Mouse (Mus musculus) heart, embryonic 11.5 days (tissue): Measurements from ENCODE around the gene Zmiz2. TPM values are rescaled to one million over a fixed set of nuclear protein-coding genes. Genes with fewer than 3 reads are reported as not detected.

Experiments used
- ATAC-seq: fragments of 200-750 bp; cut with Nextera tagmentation; replicated peaks from 2 replicates; pipeline ENCODE4 v1.8.0; 2017; ENCODE audit warnings: moderate library complexity; ENCODE audit not compliant: insufficient number of reproducible peaks, low FRiP score, low TSS enrichment
- H3K27ac ChIP-seq: fragments of 300-500 bp; sonication (generic); 2 replicates; pipeline ENCODE4 v1.5.1; 2014; ENCODE audit warnings: mild to moderate bottlenecking, low read depth, low read length
- H3K27me3 ChIP-seq: fragments of 300-500 bp; sonication (generic); 2 replicates; pipeline ENCODE4 v1.6.1; 2014; ENCODE audit warnings: mild to moderate bottlenecking, low read length, mixed read lengths; ENCODE audit not compliant: control insufficient read depth, insufficient read depth
- H3K36me3 ChIP-seq: fragments of 300-500 bp; sonication (generic); 2 replicates; pipeline ENCODE4 v1.6.1; 2014; ENCODE audit warnings: mild to moderate bottlenecking, low read length, moderate library complexity, mixed read lengths; ENCODE audit not compliant: control insufficient read depth, insufficient read depth
- H3K4me1 ChIP-seq: fragments of 300-500 bp; sonication (generic); 2 replicates; pipeline ENCODE4 v1.6.1; 2014; ENCODE audit warnings: low read length; ENCODE audit not compliant: control insufficient read depth, insufficient read depth
- H3K4me2 ChIP-seq: fragments of 300-500 bp; sonication (generic); 2 replicates; pipeline ENCODE4 v1.6.1; 2014; ENCODE audit warnings: mild to moderate bottlenecking, moderate library complexity
- H3K4me3 ChIP-seq: fragments of 300-500 bp; sonication (generic); 2 replicates; pipeline ENCODE4 v1.5.1; 2014; ENCODE audit warnings: low read depth, low read length
- H3K9ac ChIP-seq: fragments of 300-500 bp; sonication (generic); 2 replicates; pipeline ENCODE4 v1.6.1; 2014; ENCODE audit warnings: mild to moderate bottlenecking, low read depth, low read length, moderate library complexity
- H3K9me3 ChIP-seq: fragments of 300-500 bp; sonication (generic); replicated peaks from 2 replicates; pipeline ENCODE4 v1.6.1; 2016; ENCODE audit warnings: low read length; ENCODE audit not compliant: control insufficient read depth
- WGBS: fragments of 180-500 bp; shearing (Covaris S2); extraction: QIAGEN DNeasy Blood & Tissue Kit; methylation state at CpG from one replicate; pipeline ENCODE4 v1.1.7; 2014; ENCODE audit not compliant: insufficient replicate concordance; 5-methylcytosine and 5-hydroxymethylcytosine counted together
- polyA plus RNA-seq: library from polyadenylated mRNA; unstranded; fragments of >200 nt; fragmentation: Nextera tagmentation; extraction: Ambion mirVana; gene quantifications from 2 replicates; pipeline ENCODE4 v1.2.1, GENCODE M21; 2014

Gene Zmiz2
- 6.8 and 7.9 TPM in 2 replicates for polyA plus RNA-seq

- H3K36me3 ChIP-seq, result peaks cover under 1% of the 10 kb centered on the region; the same call in 1 of the 2 replicates
- H3K4me1 ChIP-seq, result peaks cover 7% of the 10 kb centered on the region; the same call in 1 of the 2 replicates
- H3K27ac ChIP-seq, result peak within 1 kb of the TSS; percentile 93
- peak; percentile 99 for ATAC-seq
- H3K4me2 ChIP-seq, result peak within 1 kb of the TSS; percentile 69
- 8% methylated on average over 41 of the region's 60 CpGs for WGBS
- peak within 1 kb of the TSS; percentile 89 for H3K9ac ChIP-seq
- H3K9me3 ChIP-seq, result no peaks in the 10 kb centered on the region
- no peaks in the 10 kb centered on the region for H3K27me3 ChIP-seq
- peak within 1 kb of the TSS; percentile 67 for H3K4me3 ChIP-seq
Measured at GRCm38 (mm10) chr11:6388726-6389413, at the start of gene Zmiz2. Zmiz2 (plus strand) TSS chr11:6389074.

DNA sequence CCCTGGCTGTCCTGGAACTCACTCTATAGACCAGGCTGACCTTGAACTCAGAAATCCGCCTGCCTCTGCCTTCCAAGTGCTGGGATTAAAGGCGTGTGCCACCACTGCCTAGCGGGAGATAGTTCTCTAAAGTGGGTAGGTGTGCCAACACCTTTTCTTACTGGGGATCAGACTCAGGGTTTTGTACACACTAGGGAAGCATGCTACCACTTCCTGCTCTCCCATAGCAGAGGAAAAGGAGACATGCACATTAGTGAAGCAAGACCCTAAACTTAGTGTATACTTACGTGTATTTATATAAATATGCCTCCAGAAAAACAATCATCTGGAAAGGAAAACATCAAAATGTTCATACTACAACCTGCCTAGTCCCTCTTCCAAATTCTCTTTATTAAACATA lies 42.9 kb upstream of the Zmiz2 start:
- Histone ChIP-seq H3K36me3 (peaks cover 72% of the 10 kb centered on the region), H3K27ac (no peak overlapping the region), H3K27me3 (no peaks in the 10 kb centered on the region), H3K9me3 (no peaks in the 10 kb centered on the region), H3K9ac (no peak overlapping the region), H3K4me1 (no peaks in the 10 kb centered on the region), H3K4me3 (no peak overlapping the region), H3K4me2 (no peak overlapping the region)
- WGBS, result 91% methylated on average over 4 of the region's 4 CpGs
- ATAC-seq, result no peak

DNA sequence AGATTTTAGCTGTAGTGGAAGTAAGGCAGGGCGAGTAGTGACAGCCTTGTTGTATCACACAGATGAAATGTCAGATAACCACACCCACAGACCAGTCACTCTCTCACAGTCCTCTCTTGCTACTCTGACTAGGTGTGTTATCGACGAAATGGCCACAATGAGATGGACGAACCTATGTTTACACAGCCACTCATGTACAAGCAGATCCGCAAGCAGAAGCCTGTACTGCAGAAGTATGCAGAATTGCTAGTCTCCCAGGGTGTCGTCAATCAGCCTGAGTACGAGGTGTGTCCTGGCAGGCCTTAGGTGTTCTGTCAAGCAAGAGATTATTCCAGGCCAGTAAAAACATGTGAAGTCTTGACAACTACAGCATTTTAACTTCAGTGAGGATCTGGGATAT lies 41.9 kb upstream of the Zmiz2 start:
- ATAC-seq, result no peak
- H3K27me3 ChIP-seq, result no peaks in the 10 kb centered on the region
- no peaks in the 10 kb centered on the region for H3K9me3 ChIP-seq
- H3K27ac ChIP-seq, result no peak overlapping the region
- WGBS, result 89% methylated on average over 7 of the region's 7 CpGs
- peaks cover 73% of the 10 kb centered on the region for H3K36me3 ChIP-seq
- H3K4me1 ChIP-seq, result no peaks in the 10 kb centered on the region
- no peak overlapping the region for H3K4me3 ChIP-seq
- H3K4me2 ChIP-seq, result no peak overlapping the region
- no peak overlapping the region for H3K9ac ChIP-seq

DNA sequence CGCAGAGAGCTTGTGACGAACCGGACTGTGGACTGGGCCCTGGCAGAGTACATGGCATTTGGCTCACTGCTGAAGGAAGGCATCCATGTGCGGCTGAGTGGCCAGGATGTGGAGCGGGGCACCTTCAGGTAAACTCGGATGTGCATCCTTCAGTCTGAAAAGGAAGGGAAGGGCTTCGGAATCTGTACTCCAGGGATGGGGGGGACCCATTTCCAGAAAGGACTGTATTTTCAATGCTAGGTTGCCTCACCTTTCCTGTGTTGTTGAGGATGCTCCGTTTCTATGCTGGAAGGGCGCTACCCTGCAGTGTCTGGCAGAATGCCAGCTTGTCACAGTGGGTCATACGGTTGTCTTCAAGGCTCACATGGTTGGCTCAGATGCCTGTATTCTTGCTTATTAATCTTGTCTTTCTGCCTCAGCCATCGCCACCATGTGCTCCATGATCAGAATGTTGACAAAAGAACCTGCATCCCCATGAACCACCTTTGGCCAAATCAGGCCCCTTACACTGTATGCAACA lies 40.1 kb upstream of the Zmiz2 start:
- H3K27me3 ChIP-seq, result no peaks in the 10 kb centered on the region
- H3K4me1 ChIP-seq, result no peaks in the 10 kb centered on the region
- 96% methylated on average over 11 of the region's 11 CpGs for WGBS
- H3K36me3 ChIP-seq, result peaks cover 72% of the 10 kb centered on the region
- no peaks in the 10 kb centered on the region for H3K9me3 ChIP-seq
- H3K4me2 ChIP-seq, result no peak overlapping the region
- no peak for ATAC-seq
- no peak overlapping the region for H3K27ac ChIP-seq
- no peak overlapping the region for H3K9ac ChIP-seq
- no peak overlapping the region for H3K4me3 ChIP-seq

GRCm38 (mm10) chr11:6349586-6349985 lies 39.3 kb upstream of the Zmiz2 start:
- Histone ChIP-seq H3K4me2 (no peak overlapping the region), H3K9me3 (no peaks in the 10 kb centered on the region), H3K4me1 (no peaks in the 10 kb centered on the region), H3K36me3 (peaks cover 70% of the 10 kb centered on the region), H3K4me3 (no peak overlapping the region), H3K27me3 (no peaks in the 10 kb centered on the region), H3K27ac (no peak overlapping the region), H3K9ac (no peak overlapping the region)
- ATAC-seq, result no peak
- WGBS, result 96% methylated on average over 5 of the region's 5 CpGs

DNA sequence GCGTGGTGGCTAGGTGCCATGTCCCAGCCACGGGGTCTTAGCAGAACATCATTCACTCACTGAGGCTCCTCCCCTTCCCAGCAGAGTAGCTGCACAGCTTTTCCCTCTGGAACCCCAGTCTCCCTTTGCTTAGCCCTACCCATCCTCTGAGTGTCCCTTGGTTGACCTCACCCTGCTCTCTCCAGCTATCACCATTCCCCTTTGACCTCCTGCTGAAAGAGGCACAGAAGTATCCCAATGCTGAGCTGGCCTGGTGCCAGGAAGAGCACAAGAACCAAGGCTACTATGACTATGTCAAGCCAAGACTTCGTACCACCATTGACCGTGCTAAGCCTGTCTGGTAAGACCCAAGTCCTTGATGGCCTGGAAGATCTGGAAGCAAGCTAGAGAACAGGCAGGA lies 33.8 kb upstream of the Zmiz2 start:
- Histone ChIP-seq H3K4me3 (no peak overlapping the region), H3K27me3 (no peaks in the 10 kb centered on the region), H3K9ac (no peak overlapping the region), H3K4me2 (no peak overlapping the region), H3K27ac (no peak overlapping the region), H3K36me3 (peaks cover 52% of the 10 kb centered on the region), H3K4me1 (no peaks in the 10 kb centered on the region), H3K9me3 (no peaks in the 10 kb centered on the region)
- no peak for ATAC-seq
- WGBS, result 80% methylated on average over 4 of the region's 4 CpGs

DNA sequence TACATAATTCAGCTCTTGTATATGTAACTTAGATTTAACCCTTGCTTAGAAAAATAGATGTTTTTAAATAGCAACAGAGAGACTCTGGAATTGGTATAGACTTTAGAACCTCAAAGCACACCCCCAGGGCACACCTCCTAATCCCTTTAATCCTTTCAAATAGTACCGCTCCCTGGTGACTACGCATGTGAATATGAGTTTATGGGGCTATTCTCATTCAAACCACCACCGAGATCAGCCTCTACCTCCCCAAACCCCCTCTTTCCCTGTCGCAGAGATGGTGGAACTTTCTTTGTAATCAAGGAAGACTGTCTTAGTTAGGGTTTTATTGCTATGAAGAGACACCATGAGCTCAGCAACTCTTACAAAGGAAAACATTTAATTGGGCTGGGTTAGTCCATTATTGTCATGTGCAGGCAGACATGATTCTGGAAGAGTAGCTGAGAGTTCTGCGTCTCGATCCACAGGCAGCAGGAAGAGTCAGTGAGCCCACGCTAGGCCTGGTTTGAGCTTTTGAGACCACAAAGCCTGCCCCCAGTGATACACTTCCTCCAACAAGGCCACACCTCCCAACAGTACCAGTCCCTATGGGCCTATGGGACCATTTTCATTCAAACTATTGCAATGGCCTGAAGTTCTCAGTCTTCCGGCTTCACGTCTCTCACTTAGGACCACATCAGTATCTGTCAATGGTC lies 24.1 kb upstream of the Zmiz2 start:
- Histone ChIP-seq H3K27ac (no peak overlapping the region), H3K4me3 (no peak overlapping the region), H3K4me1 (no peaks in the 10 kb centered on the region), H3K4me2 (no peak overlapping the region), H3K9me3 (no peaks in the 10 kb centered on the region), H3K36me3 (no peaks in the 10 kb centered on the region), H3K9ac (no peak overlapping the region), H3K27me3 (no peaks in the 10 kb centered on the region)
- 86% methylated on average over 9 of the region's 9 CpGs for WGBS
- no peak for ATAC-seq

GRCm38 (mm10) chr11:6365885-6366284 lies 23.0 kb upstream of the Zmiz2 start:
- Histone ChIP-seq H3K4me1 (no peaks in the 10 kb centered on the region), H3K4me3 (no peak overlapping the region), H3K4me2 (no peak overlapping the region), H3K27me3 (no peaks in the 10 kb centered on the region), H3K9ac (no peak overlapping the region), H3K36me3 (no peaks in the 10 kb centered on the region), H3K27ac (no peak overlapping the region), H3K9me3 (no peaks in the 10 kb centered on the region)
- WGBS, result 17% methylated on average over 11 of the region's 11 CpGs
- peak; percentile 49; the same call in 1 of the 2 replicates for ATAC-seq
